Mouse (Mus musculus) T-cell, adult 2 months (primary cell): ENCODE data around the gene Spire2.
"Not testable (repeated sequence)": the region's sequence is repeated elsewhere in the genome, so short reads cannot be mapped to it uniquely, and the experiment has no call there.

Experiments
- DNase-seq: peaks from one replicate; pipeline ENCODE4 v3.0.0; 2022; ENCODE audit warnings: low spot score

The Spire2 gene

GRCm38 (mm10) chr8:123384883-123385540 lies 52.5 kb downstream of the Spire2 start:
- peak; percentile 76 for DNase-seq

GRCm38 (mm10) chr8:123387041-123387440 lies 54.5 kb downstream of the Spire2 start:
- DNase-seq = no peak

GRCm38 (mm10) chr8:123387801-123388200 lies 55.3 kb downstream of the Spire2 start:
- no peak for DNase-seq

- DNase-seq = no peak
Observed at GRCm38 (mm10) chr8:123389026-123389425, 56.5 kb downstream of the Spire2 start.

GRCm38 (mm10) chr8:123398308-123398707 lies 65.8 kb downstream of the Spire2 start:
- no peak for DNase-seq

- DNase-seq = no peak
Observed at GRCm38 (mm10) chr8:123401936-123402335, 69.4 kb downstream of the Spire2 start.

- DNase-seq = no peak
Observed at GRCm38 (mm10) chr8:123402730-123403326, 70.3 kb downstream of the Spire2 start.

- peak; percentile 73 for DNase-seq
Observed at GRCm38 (mm10) chr8:123404521-123404920, 72.0 kb downstream of the Spire2 start.

- DNase-seq = peak; percentile 73
Observed at GRCm38 (mm10) chr8:123406786-123407185, 74.3 kb downstream of the Spire2 start, which contains the start of gene Mc1r. Gene Mc1r, plus strand, starts transcription at chr8:123407107.

GRCm38 (mm10) chr8:123407612-123408011 lies 75.1 kb downstream of the Spire2 start:
- DNase-seq = no peak

GRCm38 (mm10) chr8:123408586-123409544 lies 76.4 kb downstream of the Spire2 start:
- DNase-seq = no peak

GRCm38 (mm10) chr8:123410049-123410587 lies 77.6 kb downstream of the Spire2 start:
- DNase-seq = no peak

- DNase-seq = no peak
Observed at GRCm38 (mm10) chr8:123410788-123411187, 78.3 kb downstream of the Spire2 start.

GRCm38 (mm10) chr8:123411246-123411645 lies 78.7 kb downstream of the Spire2 start, which contains the start of gene Tubb3:
Gene Tubb3, plus strand, starts transcription at chr8:123411424.
- DNase-seq = peak; percentile 63

GRCm38 (mm10) chr8:123411781-123412327 lies 79.3 kb downstream of the Spire2 start:
- no peak for DNase-seq

GRCm38 (mm10) chr8:123412560-123413170 lies 80.2 kb downstream of the Spire2 start:
- peak; percentile 45 for DNase-seq

GRCm38 (mm10) chr8:123414255-123414654 lies 81.7 kb downstream of the Spire2 start:
- no peak for DNase-seq

- DNase-seq = not testable (repeated sequence)
Observed at GRCm38 (mm10) chr8:123414997-123415696, 82.6 kb downstream of the Spire2 start.

- DNase-seq = peak; percentile 58
Observed at GRCm38 (mm10) chr8:123415967-123416943, 83.7 kb downstream of the Spire2 start.
